Mouse (Mus musculus) induced T-regulatory cell, adult 2 months (primary cell): ENCODE data around the gene Sox12.

Experiments
- DNase-seq: peaks from one replicate; pipeline ENCODE4 v3.0.0-alpha.2; 2012; ENCODE audit warnings: low read depth

Sox12 gene

GRCm38 (mm10) chr2:152399122-152399542 is 1.3 kb upstream of the Sox12 start:
- no peak for DNase-seq

GRCm38 (mm10) chr2:152398691-152399090 is 828 bp upstream of the Sox12 start:
- peak; percentile 92 for DNase-seq

GRCm38 (mm10) chr2:152397004-152397589 is 766 bp downstream of the Sox12 start:
- DNase-seq, result peak; percentile 69

GRCm38 (mm10) chr2:152396110-152397003 is 1.5 kb downstream of the Sox12 start:
- peak; percentile 79 for DNase-seq

- DNase-seq, result no peak
These were observed 2.5 kb downstream of the Sox12 start for GRCm38 (mm10) chr2:152395271-152395920.

GRCm38 (mm10) chr2:152393225-152394017 is 4.4 kb downstream of the Sox12 start:
- no peak for DNase-seq

- peak; percentile 70 for DNase-seq
These were observed 5.1 kb downstream of the Sox12 start for GRCm38 (mm10) chr2:152392786-152393185.

GRCm38 (mm10) chr2:152384191-152384590 is 13.7 kb downstream of the Sox12 start:
- no peak for DNase-seq

GRCm38 (mm10) chr2:152376345-152376741 is 21.5 kb downstream of the Sox12 start, which contains the start of gene Nrsn2:
Nrsn2 (minus strand) TSS chr2:152376638.
- DNase-seq, result no peak

GRCm38 (mm10) chr2:152375652-152376344 is 22.1 kb downstream of the Sox12 start:
- no peak for DNase-seq

GRCm38 (mm10) chr2:152373547-152373946 is 24.3 kb downstream of the Sox12 start:
- DNase-seq, result no peak

- no peak for DNase-seq
These were observed 25.2 kb downstream of the Sox12 start for GRCm38 (mm10) chr2:152372661-152373060.

- DNase-seq, result peak; percentile 82
These were observed 25.8 kb downstream of the Sox12 start for GRCm38 (mm10) chr2:152372104-152372503.

- DNase-seq, result peak; percentile 84
These were observed 29.2 kb downstream of the Sox12 start for GRCm38 (mm10) chr2:152368532-152369140.

- DNase-seq, result no peak
These were observed 29.9 kb downstream of the Sox12 start for GRCm38 (mm10) chr2:152367917-152368316.

GRCm38 (mm10) chr2:152363245-152364147 is 34.4 kb downstream of the Sox12 start:
- peak; percentile 84 for DNase-seq

GRCm38 (mm10) chr2:152361193-152361592 is 36.7 kb downstream of the Sox12 start:
- no peak for DNase-seq

GRCm38 (mm10) chr2:152360271-152360775 is 37.5 kb downstream of the Sox12 start:
- peak; percentile 70 for DNase-seq

- peak; percentile 26 for DNase-seq
These were observed 38.2 kb downstream of the Sox12 start for GRCm38 (mm10) chr2:152359616-152360015.
